Mouse (Mus musculus) gastrocnemius, postnatal 10 days (tissue): ENCODE results near the gene Dcdc2c. TPM values are rescaled to one million over a fixed set of nuclear protein-coding genes. Genes with fewer than 3 reads are reported as not detected.

Experiments used
- DNase-seq: peaks from one replicate; pipeline ENCODE4 v3.0.0; 2021; ENCODE audit warnings: mixed read lengths
- long read RNA-seq, 2 experiments: library from polyadenylated mRNA; stranded (forward); transcript quantifications; one replicate each; pipeline ENCODE4 v2.0.0; 2021
- total RNA-seq, 2 experiments: library from RNA; stranded (reverse); gene quantifications; 2 replicates each; pipeline ENCODE4 v1.2.3; 2021

Gene Dcdc2c
- total RNA-seq: not detected
- long read RNA-seq, experiment 1: 0 reads
- long read RNA-seq, experiment 2: 0 reads

GRCm38 (mm10) chr12:28552299-28552698 lies at the start of gene Dcdc2c:
TSS of gene Dcdc2c (minus strand) at chr12:28552399.
- no peak for DNase-seq

DNA sequence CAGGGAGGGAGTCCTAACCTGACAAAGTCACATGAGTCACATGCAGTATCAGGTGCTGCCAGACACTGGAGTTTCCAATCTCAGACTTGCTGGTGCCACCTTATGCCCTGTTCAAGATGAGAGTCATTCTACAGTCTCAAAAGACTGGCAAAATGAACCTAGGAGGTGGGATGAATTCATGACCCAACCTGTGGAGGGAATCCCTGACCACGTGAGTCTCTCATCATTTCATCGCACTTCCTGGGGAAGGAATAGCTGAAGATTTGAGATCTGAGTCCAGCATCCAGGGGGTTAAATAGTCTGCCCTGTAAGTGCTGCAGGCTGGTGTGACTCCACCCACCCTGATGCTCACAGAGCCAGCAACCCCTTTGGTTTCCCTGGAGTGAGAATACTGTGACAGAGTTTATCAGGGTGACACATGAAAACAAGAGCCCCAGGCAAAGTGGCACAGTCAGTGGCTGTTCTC lies 46.4 kb upstream of the Dcdc2c start:
- DNase-seq: no peak

- DNase-seq: no peak
These were observed 45.9 kb upstream of the Dcdc2c start for GRCm38 (mm10) chr12:28598110-28598509.

GRCm38 (mm10) chr12:28597699-28598098 lies 45.5 kb upstream of the Dcdc2c start:
- no peak for DNase-seq

- no peak for DNase-seq
These were observed 44.7 kb upstream of the Dcdc2c start for GRCm38 (mm10) chr12:28596851-28597250.

- DNase-seq: no peak
These were observed 38.2 kb upstream of the Dcdc2c start for GRCm38 (mm10) chr12:28590428-28590827.

GRCm38 (mm10) chr12:28589090-28589868 lies 37.1 kb upstream of the Dcdc2c start:
- peak; percentile 78 for DNase-seq

GRCm38 (mm10) chr12:28587949-28588348 lies 35.8 kb upstream of the Dcdc2c start:
- DNase-seq: no peak

DNA sequence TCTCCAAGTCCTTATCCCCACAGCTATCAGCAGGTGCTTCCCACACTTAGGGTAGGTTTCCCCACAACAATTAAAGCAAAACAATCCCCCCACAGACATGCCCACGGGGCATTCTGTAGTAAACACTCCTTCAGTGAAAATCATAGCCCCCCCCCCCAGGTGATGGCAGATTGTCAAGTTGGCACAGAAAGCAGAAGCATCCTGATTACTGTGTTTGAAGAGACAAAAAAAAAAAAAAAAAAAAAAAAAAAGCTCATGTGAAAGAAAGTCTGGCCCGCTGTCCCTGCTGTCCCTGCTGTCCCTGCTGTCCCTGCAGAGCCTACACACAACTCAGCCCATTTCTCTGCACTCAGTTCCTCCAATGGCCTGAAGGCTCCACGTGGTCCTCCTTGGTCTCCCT lies 31.8 kb upstream of the Dcdc2c start:
- no peak for DNase-seq

GRCm38 (mm10) chr12:28582423-28582822 lies 30.2 kb upstream of the Dcdc2c start, which contains the start of gene Allc:
TSS of gene Allc (minus strand) at chr12:28582523.
- no peak for DNase-seq

- no peak for DNase-seq
These were observed 26.9 kb upstream of the Dcdc2c start for GRCm38 (mm10) chr12:28579132-28579531.

GRCm38 (mm10) chr12:28578147-28578546 lies 25.9 kb upstream of the Dcdc2c start:
- no peak for DNase-seq

- no peak for DNase-seq
These were observed 23.3 kb upstream of the Dcdc2c start for GRCm38 (mm10) chr12:28575366-28576070.

DNA sequence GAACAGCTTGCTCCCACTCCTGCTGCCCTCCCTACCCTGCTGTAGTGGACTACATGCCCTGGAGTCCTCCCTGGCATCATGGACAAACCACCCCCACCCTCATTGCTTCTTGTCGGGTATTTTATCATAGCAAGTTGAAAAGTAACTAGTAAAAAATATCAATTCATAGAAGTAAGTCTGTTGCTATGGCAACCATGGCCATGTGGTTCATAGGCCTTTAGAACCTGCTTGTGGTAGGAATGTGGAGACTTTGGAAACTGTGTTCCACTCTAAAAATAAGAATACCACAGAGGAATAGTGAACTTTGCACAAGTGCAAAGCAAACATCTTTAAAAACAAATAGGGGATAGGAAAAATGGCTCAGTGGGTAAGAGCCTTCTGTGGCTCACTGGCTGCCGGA lies 20.0 kb upstream of the Dcdc2c start:
- no peak for DNase-seq

DNA sequence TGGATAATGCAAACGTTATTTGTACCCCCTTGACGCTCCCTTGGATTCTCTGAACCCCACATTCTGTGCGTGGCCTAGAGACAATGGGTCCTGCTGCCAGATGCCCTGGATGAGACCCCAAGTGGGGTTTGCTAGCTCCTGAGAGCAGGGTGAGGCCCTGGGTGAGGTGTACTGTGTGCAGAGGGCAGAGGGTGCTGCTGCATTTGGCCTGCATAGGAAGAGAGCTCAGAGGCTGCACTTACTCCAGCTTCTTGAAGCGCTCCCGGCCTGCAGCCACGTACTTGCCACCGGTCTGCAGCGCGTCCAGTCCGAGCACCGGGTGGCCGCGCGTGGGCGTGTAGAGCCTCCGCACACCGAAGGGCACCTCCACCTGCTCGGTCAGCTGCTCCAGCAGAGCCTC lies 424 bp downstream of the Dcdc2c start:
- DNase-seq: no peak

DNA sequence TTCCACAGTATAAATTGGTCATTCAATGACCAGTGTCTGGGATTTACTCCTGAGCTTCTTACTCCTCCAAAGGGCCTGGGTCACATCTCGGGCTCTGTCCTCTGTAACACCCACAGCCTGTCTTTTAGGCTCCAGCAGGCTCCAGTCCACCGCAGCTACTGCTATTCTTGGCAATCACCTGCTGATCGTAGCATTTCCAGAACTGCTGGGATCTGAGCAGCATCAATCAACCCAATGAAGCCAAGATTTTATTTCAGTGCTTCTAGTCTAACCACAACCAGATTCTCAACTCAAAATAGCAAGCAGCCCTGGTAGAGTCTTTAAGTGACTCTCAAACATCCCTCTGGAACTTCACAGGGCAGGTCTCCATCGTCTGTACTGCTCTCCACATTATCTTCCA lies 3.3 kb downstream of the Dcdc2c start:
- DNase-seq: no peak

DNA sequence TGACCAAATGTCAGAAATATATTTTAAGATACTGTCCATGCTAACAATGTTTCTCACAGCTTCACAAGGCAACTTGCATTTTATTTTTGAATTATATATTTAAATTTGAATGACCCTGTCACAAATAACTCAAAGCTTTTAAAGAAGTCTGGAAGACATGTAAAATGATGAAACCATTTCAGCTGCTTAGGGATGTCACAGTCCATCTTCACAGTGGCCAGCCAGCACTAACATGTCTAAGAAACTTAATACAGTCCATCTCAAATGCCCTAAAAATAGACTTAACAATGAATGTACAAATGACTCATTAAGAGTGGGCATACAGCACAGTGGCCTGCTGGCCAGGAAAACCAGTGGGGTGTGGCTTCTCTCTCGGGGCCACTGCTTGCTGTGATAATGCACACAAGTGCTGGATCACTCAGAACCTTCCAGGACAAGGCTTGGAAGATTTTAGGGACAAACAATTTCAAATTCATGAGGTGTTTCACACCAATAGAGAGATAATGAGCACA lies 37.9 kb downstream of the Dcdc2c start:
- no peak for DNase-seq

DNA sequence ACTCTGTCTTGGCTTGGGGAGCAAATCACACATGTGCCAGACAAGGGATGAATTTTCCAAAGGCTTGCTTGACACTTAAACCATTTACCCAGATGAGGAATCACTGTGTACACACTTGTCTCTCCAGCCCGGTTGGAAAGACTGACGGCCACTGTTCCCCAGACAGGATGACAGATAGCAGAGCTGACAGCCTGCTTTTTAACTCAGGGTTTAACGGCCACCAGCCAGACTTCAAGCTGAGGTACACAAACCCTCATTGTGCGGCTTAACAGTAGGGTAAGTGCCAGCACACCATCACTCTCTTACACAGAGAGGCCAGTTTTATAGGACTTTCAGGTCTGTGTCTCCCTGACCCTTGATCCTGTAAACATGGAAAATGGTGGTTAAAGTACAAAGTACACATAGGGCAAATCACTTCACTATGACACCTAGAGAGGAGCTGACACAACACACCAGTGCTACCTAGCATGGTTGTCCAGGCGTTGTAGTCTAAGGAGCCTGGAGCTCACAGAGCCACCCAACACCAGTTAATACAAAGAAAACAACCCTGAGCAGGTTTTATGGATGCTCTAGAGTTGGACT lies 42.4 kb downstream of the Dcdc2c start:
- no peak for DNase-seq

GRCm38 (mm10) chr12:28494289-28494688 lies 57.9 kb downstream of the Dcdc2c start:
- DNase-seq: no peak

DNA sequence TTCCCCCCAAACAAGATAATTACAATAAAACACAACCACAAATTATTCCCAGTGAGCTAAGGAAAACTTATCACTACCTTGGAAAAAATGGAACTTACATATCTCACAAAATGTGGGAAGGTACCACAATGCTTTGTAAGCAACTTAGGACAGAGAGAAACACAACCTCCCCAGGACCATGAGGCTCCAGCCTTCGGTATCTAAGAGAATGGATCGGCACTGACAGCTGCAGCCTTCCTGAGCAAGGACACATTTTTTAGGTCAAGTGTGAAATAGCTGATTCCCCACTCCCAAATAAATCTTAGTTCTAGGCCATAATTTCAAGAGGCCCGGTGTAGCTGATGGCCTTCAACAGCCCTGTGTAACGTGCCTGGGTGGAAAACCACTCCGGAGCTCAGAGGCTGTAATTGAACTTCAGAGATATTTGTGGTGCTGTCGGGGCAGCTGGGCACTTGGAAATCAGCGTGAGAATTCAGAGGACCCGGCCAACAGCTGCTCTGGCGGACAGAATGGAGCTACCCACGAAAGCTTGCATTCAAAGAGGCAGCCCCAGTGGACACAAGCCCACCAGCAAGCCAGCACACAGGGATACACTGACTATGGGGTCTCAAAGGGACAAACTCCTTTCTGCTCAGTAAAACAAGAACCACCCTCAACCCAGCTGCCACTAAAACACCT lies 69.6 kb downstream of the Dcdc2c start:
- peak; percentile 8 for DNase-seq

GRCm38 (mm10) chr12:28460951-28461431 lies 91.2 kb downstream of the Dcdc2c start:
- DNase-seq: no peak

DNA sequence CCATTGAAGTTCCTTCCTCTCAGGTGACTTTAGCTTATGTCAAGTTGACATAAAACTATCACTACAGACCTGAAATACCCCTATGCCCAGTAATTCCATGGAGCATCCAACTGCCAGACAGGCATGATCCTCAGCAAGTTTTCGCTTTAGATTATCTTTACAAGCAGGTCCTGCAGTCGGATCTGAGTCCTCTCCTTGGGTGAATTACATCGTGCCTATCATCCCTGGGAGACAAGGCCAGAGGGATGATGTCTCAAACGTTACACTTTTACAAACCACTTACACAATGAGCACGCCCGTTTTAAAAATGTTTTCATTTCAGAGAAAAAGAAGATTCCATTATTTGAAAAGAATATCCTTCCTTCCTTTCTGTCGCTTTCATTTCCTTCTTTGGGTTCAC lies 91.7 kb downstream of the Dcdc2c start:
- DNase-seq: no peak
